Mouse (Mus musculus): ENCODE data around the gene Gas1. TPM values are rescaled to one million over a fixed set of nuclear protein-coding genes. Genes with fewer than 3 reads are reported as not detected.

Gas1 gene
- polyA plus RNA-seq, 1 experiment from 2014 or later, result 3.1 TPM

GRCm38 (mm10) chr13:60172366-60173017, 4.7 kb downstream of the Gas1 start:
- TF ChIP-seq EP300 (IDR thresholded peaks at IDR 0.05; ENCODE audit: low read depth) (no peak), CTCF (IDR thresholded peaks at IDR 0.05; ENCODE audit: low read depth) (no peak)
- H3K36me3 ChIP-seq (replicated peaks; ENCODE audit: insufficient read depth, low read length), result no peaks in the 10 kb centered on the region
- no peak overlapping the region for H3K4me3 ChIP-seq (ENCODE audit: low read depth, low read length)
- no peaks in the 10 kb centered on the region for H3K9me3 ChIP-seq (ENCODE audit: low read length)
- no peak overlapping the region for H3K27ac ChIP-seq (ENCODE audit: low read depth)
- DNase-seq (no peak), ATAC-seq (no peak)
- H3K27me3 ChIP-seq (ENCODE audit: insufficient read depth, low read length), result peaks cover 66% of the 10 kb centered on the region
- H3K9ac ChIP-seq (replicated peaks), result no peak overlapping the region
- no peak overlapping the region for H3K4me2 ChIP-seq (ENCODE audit: low read depth, low read length)
- peaks cover 11% of the 10 kb centered on the region; the same call in 1 of the 2 replicates for H3K4me1 ChIP-seq (ENCODE audit: insufficient read depth)
- 34% methylated on average over 7 of the region's 7 CpGs for WGBS (ENCODE audit: insufficient replicate concordance)

GRCm38 (mm10) chr13:60171781-60172180, 5.4 kb downstream of the Gas1 start:
- no peak for DNase-seq
- Histone ChIP-seq H3K36me3 (replicated peaks; ENCODE audit: insufficient read depth, low read length) (no peaks in the 10 kb centered on the region), H3K27ac (ENCODE audit: low read depth) (no peak overlapping the region), H3K27me3 (ENCODE audit: insufficient read depth, low read length) (peaks cover 59% of the 10 kb centered on the region), H3K4me3 (ENCODE audit: low read depth, low read length) (no peak overlapping the region), H3K9ac (replicated peaks) (no peak overlapping the region), H3K4me1 (ENCODE audit: insufficient read depth) (peaks cover 8% of the 10 kb centered on the region; the same call in 1 of the 2 replicates), H3K4me2 (ENCODE audit: low read depth, low read length) (no peak overlapping the region), H3K9me3 (ENCODE audit: low read length) (no peaks in the 10 kb centered on the region)
- TF ChIP-seq CTCF (IDR thresholded peaks at IDR 0.05; ENCODE audit: low read depth) (no peak), EP300 (IDR thresholded peaks at IDR 0.05; ENCODE audit: low read depth) (no peak)
- no peak for ATAC-seq
- WGBS (ENCODE audit: insufficient replicate concordance), result 72% methylated on average over 8 of the region's 8 CpGs

- Histone ChIP-seq H3K9ac (replicated peaks) (no peak overlapping the region), H3K27me3 (ENCODE audit: insufficient read depth, low read length) (peaks cover 53% of the 10 kb centered on the region), H3K4me3 (ENCODE audit: low read depth, low read length) (no peak overlapping the region), H3K36me3 (replicated peaks; ENCODE audit: insufficient read depth, low read length) (no peaks in the 10 kb centered on the region), H3K9me3 (ENCODE audit: low read length) (no peaks in the 10 kb centered on the region), H3K27ac (ENCODE audit: low read depth) (no peak overlapping the region), H3K4me1 (ENCODE audit: insufficient read depth) (peaks cover 6% of the 10 kb centered on the region; the same call in 1 of the 2 replicates), H3K4me2 (ENCODE audit: low read depth, low read length) (no peak overlapping the region)
- DNase-seq (no peak), ATAC-seq (no peak)
- no peak for TF ChIP-seq CTCF (IDR thresholded peaks at IDR 0.05; ENCODE audit: low read depth)
- no peak for TF ChIP-seq EP300 (IDR thresholded peaks at IDR 0.05; ENCODE audit: low read depth)
- 73% methylated on average over 21 of the region's 21 CpGs for WGBS (ENCODE audit: insufficient replicate concordance)
Observed at GRCm38 (mm10) chr13:60170898-60171715, 6.1 kb downstream of the Gas1 start.

GRCm38 (mm10) chr13:60169026-60169425, 8.1 kb downstream of the Gas1 start:
- H3K4me1 ChIP-seq (ENCODE audit: insufficient read depth), result peaks cover 3% of the 10 kb centered on the region; the same call in 1 of the 2 replicates
- no peak overlapping the region for H3K27ac ChIP-seq (ENCODE audit: low read depth)
- DNase-seq, result no peak
- no peak overlapping the region for H3K4me2 ChIP-seq (ENCODE audit: low read depth, low read length)
- TF ChIP-seq CTCF (IDR thresholded peaks at IDR 0.05; ENCODE audit: low read depth) (no peak), EP300 (IDR thresholded peaks at IDR 0.05; ENCODE audit: low read depth) (no peak)
- no peaks in the 10 kb centered on the region for H3K36me3 ChIP-seq (replicated peaks; ENCODE audit: insufficient read depth, low read length)
- no peak for ATAC-seq
- H3K27me3 ChIP-seq (ENCODE audit: insufficient read depth, low read length), result peaks cover 32% of the 10 kb centered on the region
- no peaks in the 10 kb centered on the region for H3K9me3 ChIP-seq (ENCODE audit: low read length)
- H3K4me3 ChIP-seq (ENCODE audit: low read depth, low read length), result no peak overlapping the region
- no peak overlapping the region for H3K9ac ChIP-seq (replicated peaks)
- WGBS (ENCODE audit: insufficient replicate concordance), result 73% methylated on average over 2 of the region's 2 CpGs

- no peak for DNase-seq
- Histone ChIP-seq H3K36me3 (replicated peaks; ENCODE audit: insufficient read depth, low read length) (no peaks in the 10 kb centered on the region), H3K27me3 (ENCODE audit: insufficient read depth, low read length) (no peaks in the 10 kb centered on the region), H3K9me3 (ENCODE audit: low read length) (peaks cover 4% of the 10 kb centered on the region; the same call in 1 of the 2 replicates), H3K27ac (ENCODE audit: low read depth) (no peak overlapping the region), H3K4me2 (ENCODE audit: low read depth, low read length) (no peak overlapping the region), H3K4me3 (ENCODE audit: low read depth, low read length) (no peak overlapping the region), H3K4me1 (ENCODE audit: insufficient read depth) (no peaks in the 10 kb centered on the region), H3K9ac (replicated peaks) (no peak overlapping the region)
- WGBS (ENCODE audit: insufficient replicate concordance), result 56% methylated on average over 19 of the region's 19 CpGs
- no peak for TF ChIP-seq EP300 (IDR thresholded peaks at IDR 0.05; ENCODE audit: low read depth)
- TF ChIP-seq CTCF (IDR thresholded peaks at IDR 0.05; ENCODE audit: low read depth), result no peak
- no peak for ATAC-seq
Observed at GRCm38 (mm10) chr13:60156294-60157126, 20.7 kb downstream of the Gas1 start.

GRCm38 (mm10) chr13:60154170-60154569, 23.0 kb downstream of the Gas1 start:
- Histone ChIP-seq H3K9me3 (ENCODE audit: low read length) (peaks cover 4% of the 10 kb centered on the region; the same call in 1 of the 2 replicates), H3K4me2 (ENCODE audit: low read depth, low read length) (no peak overlapping the region), H3K27ac (ENCODE audit: low read depth) (no peak overlapping the region), H3K4me3 (ENCODE audit: low read depth, low read length) (no peak overlapping the region), H3K27me3 (ENCODE audit: insufficient read depth, low read length) (no peaks in the 10 kb centered on the region), H3K4me1 (ENCODE audit: insufficient read depth) (no peaks in the 10 kb centered on the region), H3K9ac (replicated peaks) (no peak overlapping the region), H3K36me3 (replicated peaks; ENCODE audit: insufficient read depth, low read length) (no peaks in the 10 kb centered on the region)
- no peak for TF ChIP-seq CTCF (IDR thresholded peaks at IDR 0.05; ENCODE audit: low read depth)
- WGBS (ENCODE audit: insufficient replicate concordance), result 66% methylated on average over 3 of the region's 3 CpGs
- DNase-seq, result no peak
- no peak for ATAC-seq
